Comparison of ENCODE assay signal across 8 mouse cellular contexts in the genomic region with DNA sequence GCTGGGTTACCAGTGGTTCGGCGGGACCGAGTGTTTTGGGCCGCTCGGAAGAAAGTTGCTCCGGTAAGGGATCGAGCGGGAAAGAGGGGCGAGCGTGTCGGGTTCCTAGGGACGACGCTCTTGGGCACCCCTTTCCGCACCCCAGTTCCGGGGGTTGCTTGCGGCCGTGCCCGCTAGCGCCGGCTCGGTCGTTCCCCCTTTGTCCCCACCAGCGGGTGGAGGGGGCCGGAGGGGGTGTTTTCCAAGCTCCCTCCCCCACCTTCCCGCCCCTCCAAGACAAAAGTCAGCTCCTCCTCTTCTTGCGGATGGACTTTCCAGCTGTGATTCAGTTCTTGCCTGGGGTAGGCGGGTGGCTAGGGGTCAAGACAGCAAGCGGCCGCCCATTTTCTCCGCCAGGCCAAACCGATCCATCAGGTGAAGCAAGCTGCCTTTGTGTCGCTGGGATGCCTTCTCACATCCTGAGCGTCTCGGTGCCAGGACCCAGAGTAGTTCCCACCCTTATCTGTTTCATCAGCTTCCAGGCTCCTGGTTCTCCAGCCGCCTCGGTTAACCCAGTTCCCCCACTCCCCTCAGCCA. TPM values are rescaled to one million over a fixed set of nuclear protein-coding genes. Genes with fewer than 3 reads are reported as not detected.
DNase-seq lines count a peak whose midpoint lies in the region; ATAC-seq and TF ChIP-seq lines count a peak whose summit lies in the region.

No protein-coding gene starts in this region.

- H3K4me2 ChIP-seq in heart, embryonic 11.5 days, result peak overlapping the region; percentile 95
- H3K4me2 ChIP-seq in kidney, embryonic 14.5 days (replicated peaks; ENCODE audit: low read depth, low read length), result peak overlapping the region; percentile 95
- H3K4me2 ChIP-seq in stomach, postnatal 0 days (replicated peaks; ENCODE audit: low read depth), result peak overlapping the region; percentile 92

- 0 out of 2 replicates have a peak, but pooled peaks cover 2% of the 10 kb centered on the region for H3K36me3 ChIP-seq in heart, embryonic 11.5 days (ENCODE audit: control insufficient read depth, insufficient read depth, low read length)
- H3K36me3 ChIP-seq in kidney, embryonic 14.5 days (ENCODE audit: control insufficient read depth, insufficient read depth, low read length), result peaks cover 8% of the 10 kb centered on the region; the same call in 1 of the 2 replicates
- H3K36me3 ChIP-seq in stomach, postnatal 0 days (ENCODE audit: control insufficient read depth, insufficient read depth, low read length), result no peaks in the 10 kb centered on the region

- peak; percentile 22 for ATAC-seq in heart, embryonic 11.5 days (replicated peaks; ENCODE audit: insufficient number of reproducible peaks, low FRiP score, low TSS enrichment)
- peak; percentile 32 for ATAC-seq in kidney, embryonic 14.5 days (ENCODE audit: low FRiP score, low TSS enrichment)
- peak; percentile 22; the same call in 1 of the 2 replicates for ATAC-seq in stomach, postnatal 0 days (ENCODE audit: low FRiP score, low TSS enrichment)

- H3K4me3 ChIP-seq in heart, embryonic 11.5 days (ENCODE audit: low read depth, low read length), result peak overlapping the region; percentile 76
- peak overlapping the region; percentile 67 for H3K4me3 ChIP-seq in kidney, embryonic 14.5 days (ENCODE audit: low read length)
- peak overlapping the region; percentile 87 for H3K4me3 ChIP-seq in stomach, postnatal 0 days (ENCODE audit: low read depth, low read length)

- peak overlapping the region; percentile 98 for H3K9ac ChIP-seq in heart, embryonic 11.5 days (ENCODE audit: low read depth, low read length)
- H3K9ac ChIP-seq in kidney, embryonic 14.5 days (ENCODE audit: low read depth, low read length), result peak overlapping the region; percentile 86
- peak overlapping the region; percentile 94 for H3K9ac ChIP-seq in stomach, postnatal 0 days (ENCODE audit: low read length)

- peaks cover 48% of the 10 kb centered on the region for H3K4me1 ChIP-seq in heart, embryonic 11.5 days (ENCODE audit: control insufficient read depth, insufficient read depth, low read length)
- H3K4me1 ChIP-seq in kidney, embryonic 14.5 days (ENCODE audit: control insufficient read depth, insufficient read depth, low read length), result peaks cover 52% of the 10 kb centered on the region
- peaks cover 5% of the 10 kb centered on the region; the same call in 1 of the 2 replicates for H3K4me1 ChIP-seq in stomach, postnatal 0 days (replicated peaks; ENCODE audit: control insufficient read depth, insufficient read depth)

- no peaks in the 10 kb centered on the region for H3K27me3 ChIP-seq in heart, embryonic 11.5 days (ENCODE audit: control insufficient read depth, insufficient read depth, low read length)
- no peaks in the 10 kb centered on the region for H3K27me3 ChIP-seq in kidney, embryonic 14.5 days (ENCODE audit: control insufficient read depth, insufficient read depth, low read length)
- H3K27me3 ChIP-seq in stomach, postnatal 0 days (ENCODE audit: control insufficient read depth, insufficient read depth, low read length), result no peaks in the 10 kb centered on the region

- peak overlapping the region; percentile 98 for H3K27ac ChIP-seq in heart, embryonic 11.5 days (ENCODE audit: low read depth, low read length)
- H3K27ac ChIP-seq in kidney, embryonic 14.5 days (ENCODE audit: low read depth, low read length), result peak overlapping the region; percentile 97
- peak overlapping the region; percentile 97 for H3K27ac ChIP-seq in stomach, postnatal 0 days (replicated peaks)

- WGBS in heart, embryonic 11.5 days (ENCODE audit: insufficient replicate concordance), result under 1% methylated on average over 35 of the region's 36 CpGs
- under 1% methylated on average over 31 of the region's 36 CpGs for WGBS in kidney, embryonic 14.5 days
- under 1% methylated on average over 36 of the region's 36 CpGs for WGBS in stomach, postnatal 0 days

- TF ChIP-seq EP300 in stomach, postnatal 0 days (optimal IDR thresholded peaks at IDR 0.05), result no peak

- DNase-seq in urinary bladder, postnatal 14 days (ENCODE audit: low spot score), result peak; percentile 62
- no peak for DNase-seq in urinary bladder, adult 2 months (ENCODE audit: low spot score)
- DNase-seq in embryo, embryonic 9.5 days (ENCODE audit: extremely low spot score), result peak; percentile 82
- peak; percentile 87 for DNase-seq in lung, postnatal 10 days
- peak; percentile 68 for DNase-seq in stomach, postnatal 0 days (ENCODE audit: low spot score)
- no peak for DNase-seq in left cerebral cortex, adult 11 months (ENCODE audit: low spot score)

- H3K9me3 ChIP-seq in heart, embryonic 11.5 days (replicated peaks; ENCODE audit: control insufficient read depth, low read length), result no peaks in the 10 kb centered on the region
- no peaks in the 10 kb centered on the region for H3K9me3 ChIP-seq in kidney, embryonic 14.5 days (ENCODE audit: control insufficient read depth, low read length)
- H3K9me3 ChIP-seq in stomach, postnatal 0 days (ENCODE audit: control insufficient read depth, low read length), result no peaks in the 10 kb centered on the region

- TF ChIP-seq CTCF in stomach, postnatal 0 days (IDR thresholded peaks at IDR 0.05; ENCODE audit: low read depth), result no peak

RNA-seq across cellular contexts. Expression of gene Arhgef2, which starts 15.9 kb away (rescaled TPM):
- 47.7 and 57.3 TPM in 2 replicates for polyA plus RNA-seq in urinary bladder, adult 2 months (2012; rRNA removed)
- 91.4 and 102 TPM in 2 replicates for polyA plus RNA-seq in heart, embryonic 11.5 days (2014; fragmentation: Nextera tagmentation; extraction: Ambion mirVana)
- 110 and 127 TPM in 2 replicates for polyA plus RNA-seq in kidney, embryonic 14.5 days (2014; fragmentation: Nextera tagmentation; extraction: Ambion mirVana)
- 29.0 and 33.0 TPM in 2 replicates for polyA plus RNA-seq in stomach, postnatal 0 days (2015; fragmentation: Nextera tagmentation; extraction: Ambion mirVana)

RNA-seq across cellular contexts. Expression of gene Rxfp4, which starts 31.3 kb away (rescaled TPM):
- not detected in 2 replicates for polyA plus RNA-seq in urinary bladder, adult 2 months (2012; rRNA removed)
- polyA plus RNA-seq in heart, embryonic 11.5 days (2014; fragmentation: Nextera tagmentation; extraction: Ambion mirVana), result not detected in 2 replicates
- polyA plus RNA-seq in kidney, embryonic 14.5 days (2014; fragmentation: Nextera tagmentation; extraction: Ambion mirVana), result not detected in 2 replicates
- polyA plus RNA-seq in stomach, postnatal 0 days (2015; fragmentation: Nextera tagmentation; extraction: Ambion mirVana), result 0.07 TPM in 1 of 2 replicates, not detected in the other

RNA-seq across cellular contexts. Expression of gene Ssr2, which starts 45.9 kb away (rescaled TPM):
- polyA plus RNA-seq in urinary bladder, adult 2 months (2012; rRNA removed), result 128 and 150 TPM in 2 replicates
- 206 and 229 TPM in 2 replicates for polyA plus RNA-seq in heart, embryonic 11.5 days (2014; fragmentation: Nextera tagmentation; extraction: Ambion mirVana)
- 260 and 303 TPM in 2 replicates for polyA plus RNA-seq in kidney, embryonic 14.5 days (2014; fragmentation: Nextera tagmentation; extraction: Ambion mirVana)
- 257 and 271 TPM in 2 replicates for polyA plus RNA-seq in stomach, postnatal 0 days (2015; fragmentation: Nextera tagmentation; extraction: Ambion mirVana)

Comparison
In these comparisons a context has a peak if more than half of its experiments do, and no peak if none do; other contexts are left out.
1. DNase-seq: peak in urinary bladder, postnatal 14 days (single experiment), embryo, embryonic 9.5 days (single experiment), lung, postnatal 10 days (single experiment) and stomach, postnatal 0 days (single experiment); none in urinary bladder, adult 2 months (single experiment) and left cerebral cortex, adult 11 months (single experiment).
2. Peak in every context shown above with its lines, with median percentiles within 50 percentile points of each other: ATAC-seq, H3K27ac ChIP-seq, H3K4me2 ChIP-seq, H3K4me3 ChIP-seq and H3K9ac ChIP-seq.